Mouse (Mus musculus) lung, postnatal 0 days (tissue): ENCODE results near the gene Hes5.

Source experiments
- CTCF ChIP-seq: IDR thresholded peaks from 2 replicates; pipeline ENCODE4 v1.5.1; 2016; ENCODE audit warnings: antibody characterized with exemption, mild to moderate bottlenecking
- EP300 ChIP-seq: IDR thresholded peaks from 2 replicates; pipeline ENCODE4 v1.6.1; 2016; ENCODE audit warnings: antibody characterized with exemption, mild to moderate bottlenecking, control low read depth

- TF ChIP-seq CTCF (peak; percentile 99), EP300 (no peak)
Measured at GRCm38 (mm10) chr4:154944121-154944590, 16.6 kb upstream of the Hes5 start.
